Mouse (Mus musculus): ENCODE results near the gene Gna14. TPM values are rescaled to one million over a fixed set of nuclear protein-coding genes. Genes with fewer than 3 reads are reported as not detected.
A peak's percentile ranks its signal among the peaks of the same experiment; 100 is the strongest.

The Gna14 gene
- polyA plus RNA-seq, 1 experiment from 2014 or later = 4.8 TPM

DNA sequence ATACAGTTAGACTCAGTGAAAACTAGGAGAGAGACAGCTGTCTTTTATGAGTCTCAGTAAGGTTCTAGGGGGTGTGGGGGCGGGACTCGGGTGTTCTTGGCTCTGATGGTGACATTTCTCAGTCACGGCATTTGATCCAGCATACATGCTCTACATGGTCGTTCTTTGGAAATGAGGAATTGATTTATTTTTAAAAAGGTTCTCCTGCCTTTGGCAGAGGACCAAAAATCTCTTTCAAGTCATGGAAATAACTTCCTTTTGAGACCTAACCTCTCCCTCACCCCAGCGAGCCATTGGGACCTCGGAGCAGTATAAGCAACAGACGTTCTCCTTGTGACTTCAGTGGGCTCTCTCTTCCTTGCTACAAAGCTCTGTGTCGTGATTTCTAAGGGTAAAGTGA is 121.4 kb downstream of the Gna14 start:
- no peaks in the 10 kb centered on the region for H3K36me3 ChIP-seq
- no peak overlapping the region for H3K27ac ChIP-seq (replicated peaks)
- no peak overlapping the region for H3K4me2 ChIP-seq (replicated peaks)
- H3K27me3 ChIP-seq = no peaks in the 10 kb centered on the region
- H3K4me1 ChIP-seq = 0 out of 2 replicates have a peak, but pooled peaks cover 11% of the 10 kb centered on the region
- no peak overlapping the region for H3K4me3 ChIP-seq (replicated peaks)
- ATAC-seq (ENCODE audit: insufficient number of reproducible peaks, low FRiP score, low TSS enrichment, low read depth) = no peak
- 31% methylated on average over 8 of the region's 8 CpGs for WGBS
- no peaks in the 10 kb centered on the region for H3K9me3 ChIP-seq (replicated peaks)
- no peak overlapping the region for H3K9ac ChIP-seq

- Histone ChIP-seq H3K27me3 (no peaks in the 10 kb centered on the region), H3K36me3 (no peaks in the 10 kb centered on the region), H3K4me2 (replicated peaks) (no peak overlapping the region), H3K9me3 (replicated peaks) (no peaks in the 10 kb centered on the region), H3K9ac (no peak overlapping the region), H3K27ac (replicated peaks) (no peak overlapping the region), H3K4me3 (replicated peaks) (no peak overlapping the region), H3K4me1 (0 out of 2 replicates have a peak, but pooled peaks cover 11% of the 10 kb centered on the region)
- 74% methylated on average over 5 of the region's 5 CpGs for WGBS
- no peak for ATAC-seq (ENCODE audit: insufficient number of reproducible peaks, low FRiP score, low TSS enrichment, low read depth)
These were observed 122.4 kb downstream of the Gna14 start for GRCm38 (mm10) chr19:16557971-16558370.

GRCm38 (mm10) chr19:16558570-16558969 is 123.0 kb downstream of the Gna14 start:
- 53% methylated on average over 2 of the region's 2 CpGs for WGBS
- Histone ChIP-seq H3K4me2 (replicated peaks) (no peak overlapping the region), H3K4me1 (0 out of 2 replicates have a peak, but pooled peaks cover 11% of the 10 kb centered on the region), H3K36me3 (no peaks in the 10 kb centered on the region), H3K27ac (replicated peaks) (no peak overlapping the region), H3K9ac (no peak overlapping the region), H3K27me3 (no peaks in the 10 kb centered on the region), H3K4me3 (replicated peaks) (no peak overlapping the region), H3K9me3 (replicated peaks) (no peaks in the 10 kb centered on the region)
- no peak for ATAC-seq (ENCODE audit: insufficient number of reproducible peaks, low FRiP score, low TSS enrichment, low read depth)

DNA sequence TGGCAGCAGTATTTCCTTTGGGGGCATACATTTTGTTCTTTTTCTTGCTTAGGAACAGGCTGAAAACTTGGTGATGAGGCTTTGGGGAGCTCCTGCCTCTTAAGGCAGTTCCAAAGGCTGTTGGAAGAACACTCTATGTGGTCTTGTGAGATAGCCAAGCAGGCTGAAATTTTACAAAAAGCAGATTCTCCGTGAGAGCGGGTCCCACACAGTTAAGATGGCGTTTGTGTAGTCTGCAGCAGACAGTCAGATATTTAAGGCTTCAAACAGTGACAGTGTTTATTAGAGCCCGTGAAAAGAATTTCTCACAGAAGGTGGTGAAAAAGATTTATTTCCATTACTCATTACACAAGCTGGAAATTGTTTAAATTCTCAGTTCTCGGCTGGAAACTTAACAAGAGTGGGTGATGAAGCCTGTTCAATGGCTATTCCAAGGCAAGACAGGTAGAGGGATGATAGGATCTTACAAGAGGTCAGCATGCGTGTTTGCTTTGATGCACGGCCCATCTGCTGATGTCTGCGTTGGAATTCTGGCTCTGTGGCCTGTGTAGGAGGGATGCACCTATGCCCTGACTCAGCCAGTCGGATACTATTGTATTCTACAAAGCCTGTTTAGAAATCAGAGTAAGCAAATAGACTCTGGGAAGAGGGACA is 123.8 kb downstream of the Gna14 start:
- Histone ChIP-seq H3K9ac (no peak overlapping the region), H3K27me3 (no peaks in the 10 kb centered on the region), H3K4me2 (replicated peaks) (no peak overlapping the region), H3K27ac (replicated peaks) (no peak overlapping the region), H3K36me3 (no peaks in the 10 kb centered on the region), H3K4me3 (replicated peaks) (no peak overlapping the region), H3K9me3 (replicated peaks) (no peaks in the 10 kb centered on the region), H3K4me1 (0 out of 2 replicates have a peak, but pooled peaks cover 11% of the 10 kb centered on the region)
- WGBS = 73% methylated on average over 9 of the region's 9 CpGs
- ATAC-seq (ENCODE audit: insufficient number of reproducible peaks, low FRiP score, low TSS enrichment, low read depth) = no peak

DNA sequence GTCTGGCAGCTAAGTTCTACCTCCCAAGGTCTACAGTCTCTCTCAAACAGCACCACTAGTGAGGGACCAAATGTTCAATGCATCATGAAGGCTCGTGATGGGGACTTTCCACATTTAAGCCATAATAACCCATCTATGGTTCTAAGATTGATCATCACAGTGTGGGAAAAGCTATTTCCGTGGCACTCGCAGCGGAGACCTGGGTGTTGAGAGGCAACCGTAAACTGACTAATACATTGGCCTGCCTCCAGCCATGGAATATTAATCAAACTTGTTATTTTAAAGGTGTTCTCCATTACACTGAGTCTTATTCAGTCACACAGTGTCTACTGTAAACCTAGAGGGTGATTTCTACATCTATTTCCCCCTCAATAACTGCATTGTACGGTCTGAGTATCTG is 127.1 kb downstream of the Gna14 start:
- WGBS = 86% methylated on average over 6 of the region's 6 CpGs
- H3K27me3 ChIP-seq = no peaks in the 10 kb centered on the region

GRCm38 (mm10) chr19:16576790-16577189 is 141.2 kb downstream of the Gna14 start:
- ATAC-seq (ENCODE audit: insufficient number of reproducible peaks, low FRiP score, low TSS enrichment, low read depth) = no peak
- no peak overlapping the region for H3K4me3 ChIP-seq (replicated peaks)
- no peaks in the 10 kb centered on the region for H3K36me3 ChIP-seq
- H3K4me2 ChIP-seq (replicated peaks) = no peak overlapping the region
- no peaks in the 10 kb centered on the region for H3K27me3 ChIP-seq
- no peaks in the 10 kb centered on the region for H3K9me3 ChIP-seq (replicated peaks)
- H3K27ac ChIP-seq (replicated peaks) = no peak overlapping the region
- no peaks in the 10 kb centered on the region for H3K4me1 ChIP-seq
- 79% methylated on average over 6 of the region's 6 CpGs for WGBS
- no peak overlapping the region for H3K9ac ChIP-seq

More for the DNA sequence above, 127.1 kb downstream of the Gna14 start:
- Histone ChIP-seq H3K4me3 (replicated peaks) (no peak overlapping the region), H3K4me2 (replicated peaks) (no peak overlapping the region), H3K4me1 (no peaks in the 10 kb centered on the region), H3K9ac (no peak overlapping the region), H3K27ac (replicated peaks) (no peak overlapping the region), H3K9me3 (replicated peaks) (no peaks in the 10 kb centered on the region), H3K36me3 (no peaks in the 10 kb centered on the region)
- no peak for ATAC-seq (ENCODE audit: insufficient number of reproducible peaks, low FRiP score, low TSS enrichment, low read depth)

DNA sequence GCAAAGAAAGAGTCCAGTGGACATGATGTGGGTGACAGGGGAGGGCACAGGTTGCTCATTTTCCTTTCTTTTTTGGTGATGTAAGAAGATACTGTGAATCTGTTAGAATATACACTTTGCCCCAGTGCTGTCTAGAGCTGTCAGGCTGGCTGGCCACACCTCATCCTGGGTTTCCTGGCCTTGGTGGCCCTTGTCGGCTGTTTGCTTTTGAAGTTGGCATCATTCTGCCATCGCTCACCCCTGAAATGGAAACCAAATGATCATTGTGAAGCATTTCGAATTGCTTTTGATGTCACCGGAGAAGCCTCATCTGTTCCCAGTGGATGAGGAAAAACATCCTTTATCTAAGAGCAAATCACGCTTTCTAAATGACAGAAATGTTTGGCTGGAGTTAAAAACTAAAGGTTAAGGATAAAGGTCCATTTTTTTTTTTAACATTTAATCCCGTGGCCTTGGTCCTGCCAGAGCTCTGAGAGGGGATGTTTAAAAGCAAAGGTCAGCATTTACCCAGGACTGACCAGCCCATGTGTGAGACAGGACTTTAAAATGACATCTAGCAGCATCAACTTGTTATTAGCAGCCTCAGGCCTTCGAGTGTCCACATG is 144.2 kb downstream of the Gna14 start:
- peaks cover 9% of the 10 kb centered on the region for H3K4me1 ChIP-seq
- H3K36me3 ChIP-seq = no peaks in the 10 kb centered on the region
- H3K9ac ChIP-seq = no peak overlapping the region
- no peaks in the 10 kb centered on the region for H3K27me3 ChIP-seq
- no peak for ATAC-seq (ENCODE audit: insufficient number of reproducible peaks, low FRiP score, low TSS enrichment, low read depth)
- WGBS = 63% methylated on average over 7 of the region's 7 CpGs
- H3K4me3 ChIP-seq (replicated peaks) = no peak overlapping the region
- H3K4me2 ChIP-seq (replicated peaks) = no peak overlapping the region
- no peak overlapping the region for H3K27ac ChIP-seq (replicated peaks)
- H3K9me3 ChIP-seq (replicated peaks) = no peaks in the 10 kb centered on the region

DNA sequence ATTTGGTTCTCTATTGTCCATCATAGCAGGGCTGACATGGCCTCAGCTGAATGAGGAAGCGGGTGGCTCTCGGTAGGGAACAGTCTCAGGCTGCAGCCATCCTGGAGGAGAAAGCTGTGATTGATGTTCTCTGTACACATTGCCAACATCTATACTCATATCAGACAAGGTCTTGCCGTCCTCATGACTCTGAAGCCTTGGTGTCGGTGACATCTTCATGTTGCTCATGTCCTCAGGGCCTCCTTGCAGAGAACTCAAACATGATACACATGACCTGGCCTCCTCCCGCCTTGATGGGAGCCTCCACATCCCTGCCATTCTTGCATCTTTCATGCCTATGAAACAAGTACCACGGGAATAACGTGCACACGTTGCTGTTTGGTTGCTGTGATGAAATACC is 144.9 kb downstream of the Gna14 start:
- Histone ChIP-seq H3K27ac (replicated peaks) (no peak overlapping the region), H3K27me3 (no peaks in the 10 kb centered on the region), H3K4me1 (peaks cover 9% of the 10 kb centered on the region), H3K4me2 (replicated peaks) (no peak overlapping the region), H3K4me3 (replicated peaks) (no peak overlapping the region), H3K9me3 (replicated peaks) (no peaks in the 10 kb centered on the region), H3K9ac (no peak overlapping the region), H3K36me3 (no peaks in the 10 kb centered on the region)
- 93% methylated on average over 8 of the region's 8 CpGs for WGBS
- ATAC-seq (ENCODE audit: insufficient number of reproducible peaks, low FRiP score, low TSS enrichment, low read depth) = no peak

DNA sequence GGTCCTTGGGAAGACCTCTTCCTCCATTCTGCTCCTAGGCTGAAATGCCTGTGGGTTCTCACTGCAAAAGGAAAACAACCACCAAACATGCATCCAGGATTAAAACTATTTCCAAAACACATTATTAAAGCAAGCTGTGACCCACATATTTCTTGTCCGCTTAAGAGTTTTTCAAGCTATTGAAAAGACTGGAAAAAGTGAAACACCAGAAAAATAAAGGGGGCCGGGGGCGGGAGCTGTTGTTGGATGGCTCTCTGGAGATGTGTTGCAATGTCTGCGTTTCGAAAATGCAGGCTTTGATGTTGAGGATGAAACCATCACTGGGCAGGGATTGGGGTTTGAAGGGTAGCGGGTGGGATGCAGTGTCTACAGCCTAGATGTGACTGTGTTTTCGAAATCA is 149.0 kb downstream of the Gna14 start:
- H3K27ac ChIP-seq (replicated peaks) = peak overlapping the region; percentile 75; the same call in 1 of the 2 replicates
- no peaks in the 10 kb centered on the region for H3K9me3 ChIP-seq (replicated peaks)
- no peak overlapping the region for H3K4me2 ChIP-seq (replicated peaks)
- no peak overlapping the region for H3K4me3 ChIP-seq (replicated peaks)
- no peak overlapping the region for H3K9ac ChIP-seq
- H3K27me3 ChIP-seq = no peaks in the 10 kb centered on the region
- 53% methylated on average over 7 of the region's 7 CpGs for WGBS
- peaks cover 9% of the 10 kb centered on the region for H3K4me1 ChIP-seq
- H3K36me3 ChIP-seq = no peaks in the 10 kb centered on the region
- ATAC-seq (ENCODE audit: insufficient number of reproducible peaks, low FRiP score, low TSS enrichment, low read depth) = no peak

DNA sequence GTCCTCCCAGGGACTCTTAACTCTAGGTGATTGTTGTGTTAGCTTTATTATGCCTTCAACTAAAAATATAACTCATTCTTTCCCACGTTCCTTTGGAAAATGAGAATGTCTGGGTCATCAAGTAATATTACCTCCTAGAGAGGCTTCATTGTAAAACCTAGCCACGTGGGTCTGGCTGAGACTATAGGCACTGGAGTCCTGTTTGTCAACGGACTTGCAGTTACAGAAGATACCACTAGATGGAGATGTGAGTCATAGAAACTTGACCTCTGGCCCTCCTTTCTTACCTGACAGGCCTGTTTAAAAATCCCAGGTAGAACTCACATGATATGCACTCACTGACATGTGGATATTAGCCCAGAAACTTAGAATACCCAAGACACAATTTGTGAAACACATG is 149.8 kb downstream of the Gna14 start:
- Histone ChIP-seq H3K9me3 (replicated peaks) (no peaks in the 10 kb centered on the region), H3K9ac (no peak overlapping the region), H3K36me3 (no peaks in the 10 kb centered on the region), H3K4me1 (peaks cover 9% of the 10 kb centered on the region), H3K27ac (replicated peaks) (peak overlapping the region; percentile 69; the same call in 1 of the 2 replicates), H3K4me3 (replicated peaks) (no peak overlapping the region), H3K27me3 (no peaks in the 10 kb centered on the region), H3K4me2 (replicated peaks) (no peak overlapping the region)
- 15% methylated on average over 3 of the region's 3 CpGs for WGBS
- no peak for ATAC-seq (ENCODE audit: insufficient number of reproducible peaks, low FRiP score, low TSS enrichment, low read depth)

DNA sequence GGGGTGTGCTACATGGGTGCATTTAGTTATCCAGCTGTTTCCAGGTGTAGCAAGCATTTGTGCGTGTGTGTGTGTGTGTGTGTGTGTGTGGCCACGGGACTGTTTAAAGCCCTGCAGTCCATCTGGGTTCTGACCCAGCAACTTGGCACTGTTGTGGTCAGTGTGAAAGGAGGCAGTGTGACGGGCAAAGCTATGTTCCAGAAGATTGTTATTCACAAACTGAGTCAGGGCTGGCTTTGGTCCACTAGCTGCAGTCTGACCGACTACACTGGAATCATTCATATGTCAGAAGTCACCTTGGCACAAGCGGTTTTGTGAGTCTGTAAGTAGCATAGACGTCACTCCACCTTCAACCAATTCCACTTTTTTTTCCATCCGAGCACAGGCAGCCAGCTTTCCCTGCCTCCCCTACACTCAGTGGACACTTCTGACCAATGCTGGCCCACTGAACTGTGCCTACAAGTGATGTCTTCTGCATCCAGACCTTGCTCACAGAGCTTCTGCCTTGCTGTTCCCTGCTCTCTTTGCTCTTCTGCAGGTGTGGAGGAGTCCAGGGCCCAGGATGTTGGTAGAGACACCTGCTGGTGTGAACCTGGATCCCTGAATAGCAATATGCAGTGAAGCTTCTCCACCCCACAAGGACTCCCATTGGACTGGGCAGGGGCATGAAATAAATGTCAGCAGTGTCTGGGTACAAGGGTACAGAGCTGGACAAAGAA is 157.9 kb downstream of the Gna14 start:
- no peaks in the 10 kb centered on the region for H3K9me3 ChIP-seq (replicated peaks)
- H3K9ac ChIP-seq = no peak overlapping the region
- no peak overlapping the region for H3K4me2 ChIP-seq (replicated peaks)
- no peaks in the 10 kb centered on the region for H3K27me3 ChIP-seq
- no peaks in the 10 kb centered on the region for H3K36me3 ChIP-seq
- no peak for ATAC-seq (ENCODE audit: insufficient number of reproducible peaks, low FRiP score, low TSS enrichment, low read depth)
- no peak overlapping the region for H3K27ac ChIP-seq (replicated peaks)
- 84% methylated on average over 7 of the region's 7 CpGs for WGBS
- H3K4me3 ChIP-seq (replicated peaks) = no peak overlapping the region
- H3K4me1 ChIP-seq = no peaks in the 10 kb centered on the region
